Mouse (Mus musculus) midbrain, embryonic 11.5 days (tissue): Measurements from ENCODE around the gene Naglu. TPM values are rescaled to one million over a fixed set of nuclear protein-coding genes. Genes with fewer than 3 reads are reported as not detected.

Experiments used
- ATAC-seq: fragments of 200-750 bp; cut with Nextera tagmentation; 2 replicates; pipeline ENCODE4 v1.8.0; 2017; ENCODE audit warnings: moderate TSS enrichment, moderate library complexity; ENCODE audit not compliant: low FRiP score
- DNase-seq: peaks from one replicate; pipeline ENCODE4 v3.0.0; 2015; ENCODE audit warnings: low spot score; ENCODE audit errors: missing footprints
- H3K27ac ChIP-seq: fragments of 300-500 bp; sonication (generic); 2 replicates; pipeline ENCODE4 v1.5.1; 2014; ENCODE audit warnings: low read depth, low read length
- H3K27me3 ChIP-seq: fragments of 300-500 bp; sonication (generic); 2 replicates; pipeline ENCODE4 v1.6.1; 2014; ENCODE audit warnings: mild to moderate bottlenecking, low read length, moderate library complexity, mixed read lengths; ENCODE audit not compliant: control insufficient read depth, insufficient read depth
- H3K36me3 ChIP-seq: fragments of 300-500 bp; sonication (generic); 2 replicates; pipeline ENCODE4 v1.6.1; 2014; ENCODE audit warnings: mild to moderate bottlenecking, low read length, moderate library complexity, mixed read lengths; ENCODE audit not compliant: control insufficient read depth, insufficient read depth
- H3K4me1 ChIP-seq: fragments of 300-500 bp; sonication (generic); 2 replicates; pipeline ENCODE4 v1.6.1; 2014; ENCODE audit warnings: low read length; ENCODE audit not compliant: control insufficient read depth, insufficient read depth
- H3K4me2 ChIP-seq: fragments of 300-500 bp; sonication (generic); 2 replicates; pipeline ENCODE4 v1.6.1; 2014; ENCODE audit warnings: mild to moderate bottlenecking, moderate library complexity
- H3K4me3 ChIP-seq: fragments of 300-500 bp; sonication (generic); 2 replicates; pipeline ENCODE4 v1.5.1; 2014; ENCODE audit warnings: low read depth, low read length
- H3K9ac ChIP-seq: fragments of 300-500 bp; sonication (generic); 2 replicates; pipeline ENCODE4 v1.6.1; 2014; ENCODE audit warnings: low read length
- H3K9me3 ChIP-seq: fragments of 300-500 bp; sonication (generic); 2 replicates; pipeline ENCODE4 v1.6.1; 2016; ENCODE audit warnings: low read length; ENCODE audit not compliant: control insufficient read depth
- WGBS: fragments of 180-500 bp; shearing (Covaris S2); extraction: QIAGEN DNeasy Blood & Tissue Kit; methylation state at CpG from one replicate; pipeline ENCODE4 v1.1.7; 2014; 5-methylcytosine and 5-hydroxymethylcytosine counted together
- polyA plus RNA-seq: library from polyadenylated mRNA; unstranded; fragments of >200 nt; fragmentation: Nextera tagmentation; extraction: Ambion mirVana; gene quantifications from 2 replicates; pipeline ENCODE4 v1.2.1, GENCODE M21; 2014

The Naglu gene
- polyA plus RNA-seq, 1 experiment from 2014 or later: 6.9 TPM

DNA sequence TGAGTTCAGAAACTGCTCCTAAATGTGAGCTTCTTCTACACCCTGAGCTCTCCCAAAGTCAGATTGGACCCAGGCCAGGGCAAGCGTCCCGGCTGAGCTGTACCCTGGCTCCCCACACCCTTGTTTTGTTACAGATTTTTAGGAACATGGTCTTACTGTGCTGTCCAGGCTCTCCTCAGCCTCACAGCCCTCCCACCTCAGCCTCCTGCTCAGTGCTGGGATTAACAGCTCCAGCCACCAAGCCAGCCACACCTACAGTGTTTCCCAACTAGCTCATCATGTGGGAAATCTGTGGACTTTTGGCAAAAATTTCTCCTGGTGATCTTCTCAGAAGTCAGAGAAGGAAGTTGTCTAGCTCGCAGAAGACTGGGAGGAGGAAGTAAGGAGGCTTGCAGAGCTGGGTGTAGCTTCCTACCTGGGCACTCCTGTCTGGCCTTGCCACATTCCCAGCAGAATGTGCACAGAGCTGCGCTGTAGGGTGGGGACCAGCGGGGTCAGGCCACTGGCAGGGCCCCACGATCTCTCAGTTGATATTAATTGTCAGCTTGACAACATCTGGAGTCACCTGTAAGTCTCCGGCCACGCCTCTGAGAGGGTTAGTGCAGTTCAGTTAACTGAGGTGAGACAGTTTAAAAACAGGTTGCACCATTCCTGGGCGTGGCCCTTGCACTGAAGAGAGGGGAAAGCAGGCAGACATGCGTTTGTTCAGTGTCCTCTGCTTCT, 16.9 kb upstream of the Naglu start:
- no peak overlapping the region for H3K4me2 ChIP-seq
- H3K27ac ChIP-seq: no peak overlapping the region
- ATAC-seq (no peak), DNase-seq (no peak)
- no peaks in the 10 kb centered on the region; the same call in 1 of the 2 replicates for H3K27me3 ChIP-seq
- H3K4me1 ChIP-seq: no peaks in the 10 kb centered on the region
- no peak overlapping the region for H3K9ac ChIP-seq
- no peaks in the 10 kb centered on the region for H3K9me3 ChIP-seq
- 93% methylated on average over 10 of the region's 10 CpGs for WGBS
- no peak overlapping the region for H3K4me3 ChIP-seq
- no peaks in the 10 kb centered on the region; the same call in 1 of the 2 replicates for H3K36me3 ChIP-seq

DNA sequence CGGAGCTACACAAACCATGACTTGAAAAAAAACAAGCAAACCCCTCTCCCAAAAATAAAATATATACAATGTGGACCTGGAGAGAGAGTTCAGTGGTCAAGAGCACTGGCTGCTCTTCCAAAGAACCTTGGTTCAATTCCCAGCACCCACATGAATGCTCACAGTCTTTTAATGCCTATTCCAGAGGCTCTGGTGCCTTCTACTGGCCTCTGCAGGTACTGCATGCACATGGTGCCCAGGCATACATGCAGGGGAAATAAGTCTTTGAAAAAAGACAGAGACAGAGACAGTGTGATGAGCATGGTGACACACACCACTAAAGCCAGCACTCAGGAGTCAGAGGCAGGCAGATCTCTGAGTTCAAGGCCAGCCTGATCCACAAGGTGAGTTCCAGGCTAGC, 15.8 kb upstream of the Naglu start:
- WGBS: 97% methylated on average over 1 of the region's 1 CpGs
- Histone ChIP-seq H3K36me3 (no peaks in the 10 kb centered on the region; the same call in 1 of the 2 replicates), H3K9ac (no peak overlapping the region), H3K27me3 (no peaks in the 10 kb centered on the region; the same call in 1 of the 2 replicates), H3K4me3 (no peak overlapping the region), H3K27ac (no peak overlapping the region), H3K4me1 (no peaks in the 10 kb centered on the region), H3K9me3 (no peaks in the 10 kb centered on the region), H3K4me2 (no peak overlapping the region)
- ATAC-seq (no peak), DNase-seq (no peak)

DNA sequence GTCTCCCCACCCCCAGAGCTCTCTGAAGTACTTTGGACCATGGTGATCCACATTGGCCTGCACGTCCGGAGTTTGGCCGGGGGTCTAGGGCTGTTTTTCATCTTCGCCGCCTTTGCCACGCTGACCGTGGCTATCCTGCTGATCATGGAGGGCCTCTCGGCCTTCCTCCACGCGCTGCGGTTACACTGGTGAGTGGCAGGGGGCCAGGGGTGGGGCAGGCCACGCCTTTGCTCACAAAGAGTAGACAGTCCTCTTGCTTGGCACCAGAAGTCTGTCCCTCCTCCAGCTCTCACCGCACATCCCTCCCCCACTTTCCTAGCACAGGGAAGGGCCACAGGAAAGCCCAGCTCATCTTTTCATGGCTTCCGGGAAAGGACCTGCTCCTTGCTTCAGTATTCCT, 14.4 kb upstream of the Naglu start:
- H3K4me1 ChIP-seq: no peaks in the 10 kb centered on the region
- H3K27ac ChIP-seq: no peak overlapping the region
- 86% methylated on average over 14 of the region's 14 CpGs for whole genome bisulfite sequencing
- no peaks in the 10 kb centered on the region; the same call in 1 of the 2 replicates for H3K36me3 ChIP-seq
- no peak overlapping the region for H3K4me2 ChIP-seq
- DNase-seq (no peak), ATAC-seq (no peak)
- H3K4me3 ChIP-seq: no peak overlapping the region
- H3K27me3 ChIP-seq: no peaks in the 10 kb centered on the region; the same call in 1 of the 2 replicates
- no peak overlapping the region for H3K9ac ChIP-seq
- H3K9me3 ChIP-seq: no peaks in the 10 kb centered on the region

DNA sequence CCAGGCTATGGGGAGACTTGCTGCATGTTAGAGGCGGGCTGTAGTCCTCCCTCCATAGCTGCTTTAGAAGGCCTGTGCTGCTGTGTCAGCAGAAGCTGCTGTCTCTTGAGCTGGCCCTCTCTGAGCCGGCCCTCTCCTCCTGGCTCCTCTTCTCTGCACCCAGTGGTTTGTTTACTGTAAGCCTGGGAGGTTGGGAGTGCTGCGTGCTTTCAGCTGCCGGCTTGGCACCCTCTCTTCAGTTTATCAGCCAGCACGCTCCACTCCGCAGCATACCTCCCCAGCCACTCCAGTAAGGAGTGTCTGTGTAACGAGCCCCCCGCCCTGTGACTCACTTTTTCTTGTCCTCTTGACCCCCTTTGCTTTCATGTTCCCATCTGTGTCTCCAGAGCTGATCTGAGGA, 12.9 kb upstream of the Naglu start:
- Histone ChIP-seq H3K9me3 (no peaks in the 10 kb centered on the region), H3K36me3 (no peaks in the 10 kb centered on the region; the same call in 1 of the 2 replicates), H3K4me2 (no peak overlapping the region), H3K4me1 (no peaks in the 10 kb centered on the region), H3K27me3 (no peaks in the 10 kb centered on the region; the same call in 1 of the 2 replicates), H3K9ac (no peak overlapping the region), H3K4me3 (no peak overlapping the region), H3K27ac (no peak overlapping the region)
- WGBS: 58% methylated on average over 8 of the region's 8 CpGs
- ATAC-seq (no peak), DNase-seq (no peak)

DNA sequence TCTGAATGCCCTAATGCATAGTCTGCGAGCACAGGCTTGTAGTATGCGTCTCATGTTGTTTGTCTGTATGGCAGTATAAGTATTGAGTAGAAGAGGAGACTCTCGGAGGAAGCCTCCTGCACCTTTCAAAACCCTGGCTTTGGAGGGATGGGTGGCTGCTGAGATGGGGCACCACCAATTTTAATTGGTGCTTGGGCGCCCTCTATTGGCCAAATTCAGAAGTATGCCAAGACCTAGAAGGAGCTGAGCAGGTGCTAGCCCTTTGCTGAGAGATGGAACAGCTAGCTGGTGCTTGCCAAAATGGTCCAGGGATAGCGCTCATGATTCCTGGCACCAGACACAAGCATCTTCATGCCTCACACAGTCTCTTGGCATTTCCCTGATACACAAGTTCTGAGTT, 12.0 kb upstream of the Naglu start:
- Histone ChIP-seq H3K4me2 (no peak overlapping the region), H3K36me3 (no peaks in the 10 kb centered on the region; the same call in 1 of the 2 replicates), H3K4me1 (no peaks in the 10 kb centered on the region), H3K27me3 (no peaks in the 10 kb centered on the region; the same call in 1 of the 2 replicates), H3K4me3 (no peak overlapping the region), H3K9me3 (no peaks in the 10 kb centered on the region), H3K27ac (no peak overlapping the region), H3K9ac (no peak overlapping the region)
- 32% methylated on average over 5 of the region's 5 CpGs for whole genome bisulfite sequencing
- peak; percentile 98 for DNase-seq
- ATAC-seq: no peak

DNA sequence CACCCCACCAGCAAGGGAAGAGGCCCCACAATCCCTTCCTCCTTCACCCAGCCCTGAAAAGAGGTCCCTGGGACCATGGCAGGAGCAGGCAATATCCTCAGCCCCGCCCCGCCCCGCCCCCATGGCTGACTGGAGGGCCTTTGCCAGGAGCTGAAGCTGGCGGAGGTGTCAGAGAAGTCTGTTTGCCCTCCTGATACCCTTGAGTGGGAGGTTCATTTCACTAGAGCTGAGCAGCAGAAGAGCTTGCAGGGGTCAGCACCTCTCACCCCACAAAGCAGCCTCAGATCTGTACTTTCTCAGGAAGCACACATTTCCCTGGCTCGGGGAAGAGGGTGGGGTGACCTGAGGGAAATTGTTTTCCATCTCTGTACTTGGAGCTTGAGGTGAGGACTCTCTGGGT, 11.1 kb upstream of the Naglu start:
- H3K9me3 ChIP-seq: no peaks in the 10 kb centered on the region
- no peak overlapping the region for H3K27ac ChIP-seq
- H3K9ac ChIP-seq: no peak overlapping the region
- no peaks in the 10 kb centered on the region for H3K36me3 ChIP-seq
- ATAC-seq (no peak), DNase-seq (no peak)
- H3K4me3 ChIP-seq: no peak overlapping the region
- H3K4me2 ChIP-seq: no peak overlapping the region
- no peaks in the 10 kb centered on the region for H3K4me1 ChIP-seq
- WGBS: 76% methylated on average over 5 of the region's 5 CpGs
- no peaks in the 10 kb centered on the region; the same call in 1 of the 2 replicates for H3K27me3 ChIP-seq

DNA sequence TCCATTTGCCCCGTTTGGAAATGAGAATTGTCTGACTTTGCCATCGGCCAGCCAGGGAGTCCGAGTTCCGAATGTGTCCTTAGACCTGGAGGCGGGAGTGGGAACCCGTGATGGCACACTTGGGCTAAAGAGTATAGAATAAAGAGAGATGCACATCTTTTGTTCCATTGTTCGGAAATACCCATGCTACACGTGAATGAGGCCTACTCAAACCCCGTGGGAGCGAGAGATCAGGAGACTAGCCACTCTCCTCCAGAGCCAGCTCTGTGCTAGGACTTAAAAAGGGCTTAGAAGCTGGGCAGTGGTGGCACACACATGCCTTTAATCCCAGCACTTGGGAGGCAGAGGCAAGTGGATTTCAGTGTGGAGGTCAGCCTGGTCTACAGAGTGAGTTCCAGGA, 10.3 kb upstream of the Naglu start:
- DNase-seq (no peak), ATAC-seq (no peak)
- Histone ChIP-seq H3K27me3 (no peaks in the 10 kb centered on the region; the same call in 1 of the 2 replicates), H3K9ac (no peak overlapping the region), H3K4me1 (no peaks in the 10 kb centered on the region), H3K4me3 (no peak overlapping the region), H3K36me3 (no peaks in the 10 kb centered on the region), H3K9me3 (no peaks in the 10 kb centered on the region), H3K27ac (no peak overlapping the region), H3K4me2 (no peak overlapping the region)
- WGBS: 77% methylated on average over 10 of the region's 10 CpGs

DNA sequence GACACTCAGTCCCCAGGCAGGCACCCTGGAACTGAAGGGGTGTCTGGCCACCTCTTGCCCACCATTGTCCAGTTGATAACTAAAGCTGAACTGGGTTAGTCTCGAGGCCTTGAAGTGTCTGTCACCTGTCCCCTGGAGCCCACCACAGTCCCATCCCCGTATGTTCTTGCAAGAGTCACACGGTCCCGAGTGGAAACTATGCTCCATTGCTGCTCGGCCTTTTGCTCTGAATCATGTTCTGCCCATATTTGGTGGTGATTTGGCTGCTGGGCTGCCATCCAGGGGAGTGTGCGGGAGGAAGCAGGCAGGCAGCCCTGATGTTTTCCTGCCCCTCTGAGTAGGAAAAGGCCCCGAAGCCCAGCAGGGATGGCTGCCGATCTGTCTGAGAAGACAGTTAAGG, 9.7 kb upstream of the Naglu start:
- H3K9me3 ChIP-seq: no peaks in the 10 kb centered on the region
- DNase-seq: no peak
- no peak overlapping the region for H3K9ac ChIP-seq
- no peak overlapping the region for H3K27ac ChIP-seq
- H3K4me2 ChIP-seq: no peak overlapping the region
- H3K4me3 ChIP-seq: no peak overlapping the region
- no peaks in the 10 kb centered on the region; the same call in 1 of the 2 replicates for H3K27me3 ChIP-seq
- no peak for ATAC-seq
- WGBS: 81% methylated on average over 8 of the region's 8 CpGs
- no peaks in the 10 kb centered on the region for H3K4me1 ChIP-seq
- no peaks in the 10 kb centered on the region for H3K36me3 ChIP-seq

DNA sequence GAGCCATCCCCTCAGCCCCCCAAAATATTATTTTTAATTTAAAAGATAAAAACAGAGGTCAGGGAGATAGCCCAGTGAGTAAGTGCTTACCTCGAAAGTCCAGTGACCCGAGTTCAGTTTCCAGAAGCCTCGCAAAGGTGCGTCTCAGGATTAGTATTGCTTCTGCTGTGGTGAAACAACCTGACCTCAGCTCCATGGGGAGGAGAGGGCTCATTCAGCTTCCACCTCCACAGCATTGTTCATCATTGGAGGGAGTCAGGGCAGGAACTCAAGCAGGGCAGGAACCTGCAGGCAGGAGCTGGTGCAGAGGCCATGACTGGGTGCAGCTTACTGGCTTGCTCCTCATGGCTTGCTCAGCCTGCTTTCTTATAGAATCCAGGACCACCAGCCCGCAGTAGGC, 8.8 kb upstream of the Naglu start:
- no peak for DNase-seq
- H3K4me2 ChIP-seq: no peak overlapping the region
- ATAC-seq: no peak
- H3K4me3 ChIP-seq: no peak overlapping the region
- no peaks in the 10 kb centered on the region for H3K4me1 ChIP-seq
- no peak overlapping the region; the same call in 1 of the 2 replicates for H3K27ac ChIP-seq
- H3K27me3 ChIP-seq: no peaks in the 10 kb centered on the region; the same call in 1 of the 2 replicates
- H3K9ac ChIP-seq: no peak overlapping the region
- H3K9me3 ChIP-seq: no peaks in the 10 kb centered on the region
- WGBS: 89% methylated on average over 5 of the region's 5 CpGs
- H3K36me3 ChIP-seq: no peaks in the 10 kb centered on the region
